Mouse (Mus musculus) limb, embryonic 14.5 days (tissue): ENCODE results near the gene Slc4a2. TPM values are rescaled to one million over a fixed set of nuclear protein-coding genes. Genes with fewer than 3 reads are reported as not detected.

Experiments used
- ATAC-seq: fragments of 200-750 bp; cut with Nextera tagmentation; 2 replicates; pipeline ENCODE4 v1.8.0; 2017; ENCODE audit warnings: low read depth, moderate number of reproducible peaks, moderate TSS enrichment; ENCODE audit not compliant: low FRiP score
- DNase-seq: peaks from one replicate; pipeline ENCODE4 v3.0.0-alpha.2; 2015; ENCODE audit warnings: low spot score
- H3K27ac ChIP-seq: fragments of 300-500 bp; sonication (generic); replicated peaks from 2 replicates; pipeline ENCODE4 v1.5.1; 2014; ENCODE audit warnings: low read depth, mild to moderate bottlenecking, low read length, moderate library complexity, mixed read lengths
- H3K27me3 ChIP-seq: fragments of 300-500 bp; sonication (generic); 2 replicates; pipeline ENCODE4 v1.6.1; 2014; ENCODE audit warnings: low read length, mixed read lengths; ENCODE audit not compliant: control insufficient read depth, insufficient read depth
- H3K36me3 ChIP-seq: fragments of 300-500 bp; sonication (generic); 2 replicates; pipeline ENCODE4 v1.6.1; 2014; ENCODE audit warnings: mild to moderate bottlenecking, low read length, moderate library complexity, mixed read lengths; ENCODE audit not compliant: control insufficient read depth, insufficient read depth
- H3K4me1 ChIP-seq: fragments of 300-500 bp; sonication (generic); 2 replicates; pipeline ENCODE4 v1.6.1; 2014; ENCODE audit warnings: antibody characterized with exemption, low read length, mixed read lengths; ENCODE audit not compliant: control insufficient read depth, insufficient read depth
- H3K4me2 ChIP-seq: fragments of 300-500 bp; sonication (generic); replicated peaks from 2 replicates; pipeline ENCODE4 v1.6.1; 2014; ENCODE audit warnings: low read depth, mild to moderate bottlenecking, low read length, moderate library complexity; ENCODE audit not compliant: severe bottlenecking
- H3K4me3 ChIP-seq: fragments of 300-500 bp; sonication (generic); replicated peaks from 2 replicates; pipeline ENCODE4 v1.5.1; 2014; ENCODE audit warnings: low read length
- H3K9ac ChIP-seq: fragments of 300-500 bp; sonication (generic); 2 replicates; pipeline ENCODE4 v1.6.1; 2014; ENCODE audit warnings: mild to moderate bottlenecking, low read depth, low read length, moderate library complexity; ENCODE audit not compliant: severe bottlenecking
- H3K9me3 ChIP-seq: fragments of 300-500 bp; sonication (generic); 2 replicates; pipeline ENCODE4 v1.6.1; 2016; ENCODE audit warnings: low read length; ENCODE audit not compliant: control insufficient read depth
- POLR2A ChIP-seq: fragments of 200-500 bp; IDR thresholded peaks from 2 replicates; pipeline ENCODE4 v1.8.0; 2012; ENCODE audit warnings: inconsistent platforms, mild to moderate bottlenecking, moderate library complexity, borderline replicate concordance; ENCODE audit not compliant: insufficient read depth, insufficient read length; ENCODE audit errors: extremely low read depth
- WGBS: fragments of 180-500 bp; shearing (Covaris S2); extraction: QIAGEN DNeasy Blood & Tissue Kit; methylation state at CpG from one replicate; pipeline ENCODE4 v1.1.7; 2014; 5-methylcytosine and 5-hydroxymethylcytosine counted together
- polyA plus RNA-seq, 2 experiments: library from polyadenylated mRNA; depleted of rRNA in 1 of 2; stranded (reverse) in 1 of 2; unstranded in 1 of 2; fragments of >200 nt; fragmentation: Nextera tagmentation in 1 of 2; extraction: Ambion mirVana in 1 of 2; gene quantifications; 2 replicates each; pipeline versions ENCODE4 v1.2.1 to v1.2.3; 2012 to 2014

The Slc4a2 gene
- polyA plus RNA-seq, 2 experiments: 30.0 to 69.1 TPM

DNA sequence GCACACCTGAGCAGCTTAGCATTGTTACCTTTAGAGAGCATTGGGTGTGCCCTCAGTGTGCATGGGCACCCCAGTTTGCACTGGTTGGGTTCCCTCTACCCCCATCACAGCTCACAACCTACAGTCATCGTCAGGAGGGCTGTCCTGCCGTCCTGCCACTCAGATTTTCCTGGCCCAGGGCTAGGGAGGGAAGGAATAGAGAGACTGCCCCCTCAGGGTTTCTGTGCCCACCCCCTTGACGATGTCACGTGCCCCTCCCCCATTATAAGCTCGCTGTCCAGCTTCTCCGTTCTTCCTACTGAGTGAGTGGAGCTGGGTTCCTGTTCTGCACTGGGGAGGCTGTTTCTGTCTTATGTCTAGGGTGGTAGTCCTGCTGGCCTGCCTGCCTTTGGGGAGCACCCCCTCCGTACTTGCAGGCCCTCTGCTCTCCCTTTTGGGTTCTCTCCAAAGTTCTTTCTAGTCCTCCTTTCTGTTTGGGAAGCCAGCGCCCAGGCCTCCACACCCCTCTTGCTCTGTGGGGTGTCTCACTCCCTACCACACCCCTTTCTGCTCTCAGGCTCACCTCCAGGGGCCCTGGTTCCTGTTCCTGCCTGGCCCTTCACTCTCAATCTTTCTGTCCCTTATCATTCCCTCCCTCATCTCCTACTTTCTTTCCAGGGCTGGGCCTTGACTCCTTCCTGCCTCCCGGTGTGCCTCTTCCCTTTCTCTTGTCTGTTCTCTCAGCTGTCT is 3.1 kb downstream of the Slc4a2 start:
- peak overlapping the region; percentile 21; the same call in 1 of the 2 replicates for H3K27ac ChIP-seq
- 9% methylated on average over 9 of the region's 9 CpGs for WGBS
- DNase-seq (no peak), ATAC-seq (no peak)
- no peaks in the 10 kb centered on the region for H3K9me3 ChIP-seq
- H3K36me3 ChIP-seq: peaks cover 28% of the 10 kb centered on the region
- H3K4me1 ChIP-seq: peaks cover 41% of the 10 kb centered on the region
- no peaks in the 10 kb centered on the region for H3K27me3 ChIP-seq
- H3K9ac ChIP-seq: peak overlapping the region; percentile 67; the same call in 1 of the 2 replicates
- H3K4me2 ChIP-seq: peak overlapping the region; percentile 94
- H3K4me3 ChIP-seq: peak overlapping the region; percentile 68
- no peak for TF ChIP-seq POLR2A

DNA sequence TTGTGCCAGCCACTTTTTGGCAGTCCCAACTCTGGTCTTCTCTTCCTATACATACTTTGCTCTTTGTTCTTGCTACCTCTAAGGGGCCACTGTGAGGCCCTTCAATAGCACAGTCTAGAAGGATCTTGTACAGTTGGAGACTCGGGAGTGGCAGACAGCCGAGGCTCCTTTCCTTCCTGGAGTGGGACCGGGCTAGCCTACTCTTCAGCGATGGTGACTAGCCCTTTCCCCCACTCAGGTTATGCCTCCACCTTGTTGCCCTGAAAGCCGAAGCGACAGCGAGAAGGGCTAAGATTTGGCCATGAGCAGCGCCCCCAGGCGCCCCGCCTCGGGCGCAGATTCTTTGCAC is 3.6 kb downstream of the Slc4a2 start:
- Histone ChIP-seq H3K9me3 (no peaks in the 10 kb centered on the region), H3K27me3 (no peaks in the 10 kb centered on the region), H3K4me3 (peak overlapping the region; percentile 68), H3K9ac (no peak overlapping the region), H3K36me3 (peaks cover 34% of the 10 kb centered on the region), H3K27ac (no peak overlapping the region), H3K4me2 (peak overlapping the region; percentile 94), H3K4me1 (peaks cover 40% of the 10 kb centered on the region)
- DNase-seq: no peak
- WGBS: 15% methylated on average over 12 of the region's 12 CpGs
- no peak for TF ChIP-seq POLR2A
- ATAC-seq: no peak

DNA sequence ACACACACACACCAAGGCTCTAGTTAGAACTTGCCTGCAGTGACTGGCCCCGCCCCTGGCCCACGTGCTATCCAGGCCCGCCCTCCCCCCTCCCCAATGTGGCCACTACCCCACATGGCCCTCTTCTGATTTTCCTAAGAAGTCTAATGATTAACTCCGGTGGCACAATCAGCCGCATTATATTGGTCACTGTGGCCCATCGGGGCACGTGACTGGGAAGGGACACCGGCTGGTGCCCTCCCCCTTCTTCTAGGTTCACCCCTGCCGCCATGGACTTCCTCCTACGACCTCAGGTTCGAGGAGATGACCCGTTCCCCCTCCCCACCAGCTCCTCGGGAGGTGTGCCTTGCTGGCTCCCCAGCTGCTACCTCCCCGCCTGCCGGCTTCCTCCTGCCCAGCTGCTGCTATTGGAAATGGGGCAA is 4.4 kb downstream of the Slc4a2 start:
- H3K4me1 ChIP-seq: peaks cover 33% of the 10 kb centered on the region
- DNase-seq: no peak
- H3K27ac ChIP-seq: no peak overlapping the region
- peak overlapping the region; percentile 94 for H3K4me2 ChIP-seq
- H3K27me3 ChIP-seq: no peaks in the 10 kb centered on the region
- TF ChIP-seq POLR2A: no peak
- H3K9me3 ChIP-seq: no peaks in the 10 kb centered on the region
- 9% methylated on average over 15 of the region's 15 CpGs for whole genome bisulfite sequencing
- H3K4me3 ChIP-seq: 0 out of 2 replicates have a peak overlapping the region, but pooled peaks have one; percentile 1
- H3K36me3 ChIP-seq: peaks cover 41% of the 10 kb centered on the region
- ATAC-seq: no peak
- peak overlapping the region; percentile 28; the same call in 1 of the 2 replicates for H3K9ac ChIP-seq

DNA sequence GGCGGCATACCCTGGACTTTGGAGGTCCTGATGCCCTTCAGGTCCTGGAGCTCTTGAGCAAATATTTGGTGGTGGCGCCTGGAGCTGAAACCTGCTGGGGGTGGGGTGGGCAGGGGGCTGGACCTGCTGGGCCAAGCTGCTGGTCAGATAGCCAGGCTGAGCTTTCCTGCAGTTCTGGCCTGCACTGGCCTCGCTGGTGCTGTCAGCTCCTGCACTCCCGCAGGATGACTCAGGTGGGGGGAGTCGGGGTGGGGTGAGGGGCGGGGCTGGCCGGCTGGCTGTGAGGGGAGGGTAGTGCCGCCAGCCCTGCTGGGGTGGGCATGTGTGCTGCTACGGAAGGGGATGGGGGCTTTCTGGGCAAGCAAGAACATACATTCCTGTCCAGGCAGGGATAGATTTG is 5.0 kb downstream of the Slc4a2 start:
- DNase-seq (no peak), ATAC-seq (no peak)
- Histone ChIP-seq H3K27me3 (no peaks in the 10 kb centered on the region), H3K27ac (no peak overlapping the region), H3K9me3 (no peaks in the 10 kb centered on the region), H3K9ac (peak overlapping the region; percentile 28; the same call in 1 of the 2 replicates), H3K36me3 (peaks cover 47% of the 10 kb centered on the region), H3K4me2 (peak overlapping the region; percentile 94), H3K4me3 (no peak overlapping the region), H3K4me1 (peaks cover 33% of the 10 kb centered on the region)
- WGBS: 16% methylated on average over 7 of the region's 9 CpGs
- TF ChIP-seq POLR2A: no peak

DNA sequence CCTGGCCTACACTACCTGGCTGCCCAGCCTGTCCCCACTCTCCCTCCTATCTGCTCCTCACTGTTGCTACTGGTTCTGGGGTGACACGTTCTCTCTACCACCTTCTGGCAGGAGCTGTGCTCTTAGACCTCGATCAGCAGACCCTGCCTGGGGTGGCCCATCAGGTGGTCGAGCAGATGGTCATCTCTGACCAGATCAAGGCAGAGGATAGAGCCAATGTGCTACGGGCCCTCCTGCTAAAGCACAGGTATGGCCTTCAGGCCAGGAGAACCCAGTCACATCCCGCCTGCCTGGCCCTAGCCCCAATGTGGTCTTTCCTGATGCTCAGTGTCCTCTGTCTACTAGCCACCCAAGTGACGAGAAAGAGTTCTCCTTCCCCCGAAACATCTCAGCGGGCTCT is 10.4 kb downstream of the Slc4a2 start:
- H3K9ac ChIP-seq: no peak overlapping the region
- no peak overlapping the region for H3K4me3 ChIP-seq
- peaks cover 96% of the 10 kb centered on the region for H3K36me3 ChIP-seq
- 88% methylated on average over 8 of the region's 8 CpGs for WGBS
- no peak overlapping the region for H3K4me2 ChIP-seq
- ATAC-seq (no peak), DNase-seq (no peak)
- TF ChIP-seq POLR2A: no peak
- no peaks in the 10 kb centered on the region for H3K9me3 ChIP-seq
- H3K4me1 ChIP-seq: no peaks in the 10 kb centered on the region
- no peak overlapping the region for H3K27ac ChIP-seq
- no peaks in the 10 kb centered on the region for H3K27me3 ChIP-seq
